Mouse (Mus musculus): Measurements from ENCODE around the gene Ccdc9b. TPM values are rescaled to one million over a fixed set of nuclear protein-coding genes. Genes with fewer than 3 reads are reported as not detected.

The Ccdc9b gene
- 0.05 and 0.08 TPM in 2 replicates for polyA plus RNA-seq (2016; fragmentation: Nextera tagmentation; extraction: Ambion mirVana)

GRCm38 (mm10) chr2:118761906-118762783, at the start of gene Ccdc9b:
Gene Ccdc9b, minus strand, starts transcription at chr2:118762661.
- H3K4me1 ChIP-seq: peaks cover 32% of the 10 kb centered on the region
- DNase-seq (ENCODE audit: low spot score): peak; percentile 51
- peak within 1 kb of the TSS; percentile 33 for H3K4me3 ChIP-seq
- 10% methylated on average over 29 of the region's 29 CpGs for WGBS
- peak within 1 kb of the TSS; percentile 64 for H3K27ac ChIP-seq
- H3K27me3 ChIP-seq (ENCODE audit: low read depth, poor library complexity, severe bottlenecking): peaks cover 73% of the 10 kb centered on the region
- H3K36me3 ChIP-seq: 0 out of 2 replicates have a peak, but pooled peaks cover 4% of the 10 kb centered on the region
- H3K9me3 ChIP-seq (replicated peaks): no peaks in the 10 kb centered on the region

GRCm38 (mm10) chr2:118810861-118811260, 48.4 kb upstream of the Ccdc9b start:
- WGBS: 12% methylated on average over 2 of the region's 2 CpGs
- peaks cover 8% of the 10 kb centered on the region for H3K36me3 ChIP-seq
- H3K4me3 ChIP-seq: no peak overlapping the region
- H3K27me3 ChIP-seq (ENCODE audit: low read depth, poor library complexity, severe bottlenecking): 0 out of 2 replicates have a peak, but pooled peaks cover 6% of the 10 kb centered on the region
- H3K9me3 ChIP-seq (replicated peaks): no peaks in the 10 kb centered on the region
- DNase-seq (ENCODE audit: low spot score): no peak
- H3K27ac ChIP-seq: no peak overlapping the region
- H3K4me1 ChIP-seq: peaks cover 15% of the 10 kb centered on the region

GRCm38 (mm10) chr2:118806860-118807259, 44.4 kb upstream of the Ccdc9b start:
- no peak for DNase-seq (ENCODE audit: low spot score)
- WGBS: 74% methylated on average over 4 of the region's 4 CpGs
- Histone ChIP-seq H3K9me3 (replicated peaks) (no peaks in the 10 kb centered on the region), H3K36me3 (no peaks in the 10 kb centered on the region), H3K4me3 (no peak overlapping the region), H3K27me3 (ENCODE audit: low read depth, poor library complexity, severe bottlenecking) (0 out of 2 replicates have a peak, but pooled peaks cover 4% of the 10 kb centered on the region), H3K4me1 (peaks cover 4% of the 10 kb centered on the region), H3K27ac (no peak overlapping the region)

- no peaks in the 10 kb centered on the region for H3K36me3 ChIP-seq
- no peak overlapping the region for H3K27ac ChIP-seq
- peaks cover 3% of the 10 kb centered on the region for H3K4me1 ChIP-seq
- WGBS: 47% methylated on average over 3 of the region's 3 CpGs
- H3K27me3 ChIP-seq (ENCODE audit: low read depth, poor library complexity, severe bottlenecking): no peaks in the 10 kb centered on the region
- H3K4me3 ChIP-seq: no peak overlapping the region
- no peak for DNase-seq (ENCODE audit: low spot score)
- no peaks in the 10 kb centered on the region for H3K9me3 ChIP-seq (replicated peaks)
Measured at GRCm38 (mm10) chr2:118805756-118806155, 43.3 kb upstream of the Ccdc9b start.

GRCm38 (mm10) chr2:118805137-118805536, 42.7 kb upstream of the Ccdc9b start:
- no peak for DNase-seq (ENCODE audit: low spot score)
- no peak overlapping the region for H3K27ac ChIP-seq
- no peak overlapping the region for H3K4me3 ChIP-seq
- H3K9me3 ChIP-seq (replicated peaks): no peaks in the 10 kb centered on the region
- no peaks in the 10 kb centered on the region for H3K4me1 ChIP-seq
- no peaks in the 10 kb centered on the region for H3K27me3 ChIP-seq (ENCODE audit: low read depth, poor library complexity, severe bottlenecking)
- H3K36me3 ChIP-seq: no peaks in the 10 kb centered on the region
- WGBS: 76% methylated on average over 3 of the region's 3 CpGs

GRCm38 (mm10) chr2:118804474-118804873, 42.0 kb upstream of the Ccdc9b start:
- Histone ChIP-seq H3K9me3 (replicated peaks) (no peaks in the 10 kb centered on the region), H3K27me3 (ENCODE audit: low read depth, poor library complexity, severe bottlenecking) (no peaks in the 10 kb centered on the region), H3K27ac (no peak overlapping the region), H3K36me3 (no peaks in the 10 kb centered on the region), H3K4me1 (no peaks in the 10 kb centered on the region), H3K4me3 (no peak overlapping the region)
- no peak for DNase-seq (ENCODE audit: low spot score)
- whole genome bisulfite sequencing: 74% methylated on average over 2 of the region's 2 CpGs

GRCm38 (mm10) chr2:118802542-118803118, 40.2 kb upstream of the Ccdc9b start:
- H3K27me3 ChIP-seq (ENCODE audit: low read depth, poor library complexity, severe bottlenecking): no peaks in the 10 kb centered on the region
- no peak for DNase-seq (ENCODE audit: low spot score)
- no peaks in the 10 kb centered on the region for H3K9me3 ChIP-seq (replicated peaks)
- no peak overlapping the region for H3K27ac ChIP-seq
- no peaks in the 10 kb centered on the region for H3K4me1 ChIP-seq
- H3K4me3 ChIP-seq: no peak overlapping the region
- 68% methylated on average over 4 of the region's 4 CpGs for WGBS
- no peaks in the 10 kb centered on the region for H3K36me3 ChIP-seq

GRCm38 (mm10) chr2:118793636-118794035, 31.2 kb upstream of the Ccdc9b start:
- Histone ChIP-seq H3K4me1 (peaks cover 10% of the 10 kb centered on the region), H3K27me3 (ENCODE audit: low read depth, poor library complexity, severe bottlenecking) (peaks cover 33% of the 10 kb centered on the region), H3K4me3 (no peak overlapping the region), H3K36me3 (no peaks in the 10 kb centered on the region), H3K9me3 (replicated peaks) (no peaks in the 10 kb centered on the region), H3K27ac (no peak overlapping the region)
- DNase-seq (ENCODE audit: low spot score): no peak
- WGBS: 85% methylated on average over 4 of the region's 4 CpGs

- 88% methylated on average over 4 of the region's 4 CpGs for WGBS
- DNase-seq (ENCODE audit: low spot score): no peak
- H3K4me1 ChIP-seq: peaks cover 10% of the 10 kb centered on the region
- no peaks in the 10 kb centered on the region for H3K9me3 ChIP-seq (replicated peaks)
- H3K4me3 ChIP-seq: no peak overlapping the region
- H3K27me3 ChIP-seq (ENCODE audit: low read depth, poor library complexity, severe bottlenecking): peaks cover 39% of the 10 kb centered on the region
- H3K36me3 ChIP-seq: no peaks in the 10 kb centered on the region
- no peak overlapping the region for H3K27ac ChIP-seq
Measured at GRCm38 (mm10) chr2:118792259-118792613, 29.8 kb upstream of the Ccdc9b start.

- no peak for DNase-seq (ENCODE audit: low spot score)
- H3K27ac ChIP-seq: no peak overlapping the region
- H3K9me3 ChIP-seq (replicated peaks): no peaks in the 10 kb centered on the region
- WGBS: 96% methylated on average over 26 of the region's 26 CpGs
- H3K36me3 ChIP-seq: no peaks in the 10 kb centered on the region
- H3K4me3 ChIP-seq: no peak overlapping the region
- peaks cover 10% of the 10 kb centered on the region for H3K4me1 ChIP-seq
- peaks cover 39% of the 10 kb centered on the region for H3K27me3 ChIP-seq (ENCODE audit: low read depth, poor library complexity, severe bottlenecking)
Measured at GRCm38 (mm10) chr2:118791591-118792258, 29.3 kb upstream of the Ccdc9b start.

GRCm38 (mm10) chr2:118790551-118791525, 28.4 kb upstream of the Ccdc9b start:
- Histone ChIP-seq H3K36me3 (no peaks in the 10 kb centered on the region), H3K4me3 (peak overlapping the region; percentile 33), H3K27me3 (ENCODE audit: low read depth, poor library complexity, severe bottlenecking) (peaks cover 39% of the 10 kb centered on the region), H3K9me3 (replicated peaks) (no peaks in the 10 kb centered on the region), H3K27ac (no peak overlapping the region), H3K4me1 (peaks cover 10% of the 10 kb centered on the region)
- DNase-seq (ENCODE audit: low spot score): peak; percentile 74
- WGBS: 29% methylated on average over 44 of the region's 44 CpGs

- Histone ChIP-seq H3K4me1 (peaks cover 10% of the 10 kb centered on the region), H3K27ac (no peak overlapping the region), H3K36me3 (no peaks in the 10 kb centered on the region), H3K4me3 (peak overlapping the region; percentile 33), H3K27me3 (ENCODE audit: low read depth, poor library complexity, severe bottlenecking) (peaks cover 39% of the 10 kb centered on the region), H3K9me3 (replicated peaks) (no peaks in the 10 kb centered on the region)
- 54% methylated on average over 12 of the region's 12 CpGs for WGBS
- no peak for DNase-seq (ENCODE audit: low spot score)
Measured at GRCm38 (mm10) chr2:118790221-118790550, 27.7 kb upstream of the Ccdc9b start.
